ENCODE assay signal across 14 mouse cellular contexts in genomic region chr17:83972874-83973273, GRCm38 (mm10).
DNase-seq lines count a peak whose midpoint lies in the region; ATAC-seq and TF ChIP-seq lines count a peak whose summit lies in the region.
"Had no signal": no experiment of that assay in that cellular context is flagged by ENCODE, and none has a peak within 500 bp of the region (broad histone marks: within the 10 kb centered on the region; RNA-seq: fewer than 3 reads in every experiment).

No protein-coding gene starts in this region.

- H3K27me3 ChIP-seq in hindbrain, embryonic 10.5 days (ENCODE audit: insufficient read depth, poor library complexity, severe bottlenecking), result no peaks in the 10 kb centered on the region
- H3K27me3 ChIP-seq in hindbrain, embryonic 14.5 days (ENCODE audit: control insufficient read depth, insufficient read depth, low read length), result no peaks in the 10 kb centered on the region
- no peaks in the 10 kb centered on the region for H3K27me3 ChIP-seq in embryonic facial prominence, embryonic 13.5 days
- H3K27me3 ChIP-seq in limb, embryonic 13.5 days, result no peaks in the 10 kb centered on the region
- H3K27me3 ChIP-seq: forebrain, embryonic 15.5 days; heart, embryonic 15.5 days had no signal

- no peak for ATAC-seq in hindbrain, embryonic 14.5 days (ENCODE audit: low FRiP score)
- ATAC-seq in embryonic facial prominence, embryonic 13.5 days (ENCODE audit: insufficient number of reproducible peaks, insufficient read depth, low FRiP score, low TSS enrichment, low read depth), result no peak
- no peak for ATAC-seq in limb, embryonic 13.5 days (ENCODE audit: low FRiP score, low read depth)

- WGBS in hindbrain, embryonic 10.5 days, result 87% methylated on average over 5 of the region's 5 CpGs
- WGBS in hindbrain, embryonic 14.5 days, result 96% methylated on average over 5 of the region's 5 CpGs
- 80% methylated on average over 5 of the region's 5 CpGs for WGBS in embryonic facial prominence, embryonic 13.5 days
- WGBS in limb, embryonic 13.5 days, result 69% methylated on average over 5 of the region's 5 CpGs

- H3K4me3 ChIP-seq in hindbrain, embryonic 10.5 days, result no peak overlapping the region
- no peak overlapping the region for H3K4me3 ChIP-seq in hindbrain, embryonic 14.5 days (replicated peaks; ENCODE audit: low read length)
- no peak overlapping the region for H3K4me3 ChIP-seq in left cerebral cortex, adult 2 months
- no peak overlapping the region for H3K4me3 ChIP-seq in embryonic facial prominence, embryonic 13.5 days
- no peak overlapping the region for H3K4me3 ChIP-seq in limb, embryonic 13.5 days
- H3K4me3 ChIP-seq: erythroblast, embryonic 14.5 days; forebrain, embryonic 15.5 days; heart, embryonic 15.5 days had no signal

- H3K27ac ChIP-seq in hindbrain, embryonic 10.5 days, result peak overlapping the region; percentile 85
- no peak overlapping the region for H3K27ac ChIP-seq in hindbrain, embryonic 14.5 days
- peak overlapping the region; percentile 3; the same call in 1 of the 2 replicates for H3K27ac ChIP-seq in left cerebral cortex, adult 2 months
- H3K27ac ChIP-seq in embryonic facial prominence, embryonic 13.5 days, result peak overlapping the region; percentile 57; the same call in 1 of the 2 replicates
- peak overlapping the region; percentile 48 for H3K27ac ChIP-seq in limb, embryonic 13.5 days
- H3K27ac ChIP-seq: forebrain, embryonic 15.5 days; macrophage had no signal

- TF ChIP-seq CTCF in left cerebral cortex, adult 2 months (IDR thresholded peaks at IDR 0.05), result no peak

- DNase-seq in hindbrain, embryonic 10.5 days (ENCODE audit: low spot score), result no peak
- no peak for DNase-seq in hindbrain, embryonic 14.5 days (ENCODE audit: low spot score)
- no peak for DNase-seq in left cerebral cortex, adult 2 months (ENCODE audit: extremely low spot score in 1 of 2, low spot score in 2 of 2)
- no peak for DNase-seq in left cerebral cortex, postnatal 14 days (ENCODE audit: low spot score in 2 of 2)
- DNase-seq in adrenal gland, adult 8-10 months, result no peak
- DNase-seq: cerebellum, adult 9-10 months; gastrocnemius, postnatal 36 days had no signal

- peaks cover 32% of the 10 kb centered on the region for H3K4me1 ChIP-seq in hindbrain, embryonic 10.5 days (replicated peaks)
- H3K4me1 ChIP-seq in hindbrain, embryonic 14.5 days (replicated peaks; ENCODE audit: control insufficient read depth, insufficient read depth, low read length), result no peaks in the 10 kb centered on the region
- peaks cover 37% of the 10 kb centered on the region for H3K4me1 ChIP-seq in embryonic facial prominence, embryonic 13.5 days
- peaks cover 49% of the 10 kb centered on the region for H3K4me1 ChIP-seq in limb, embryonic 13.5 days

- H3K9me3 ChIP-seq in hindbrain, embryonic 10.5 days, result no peaks in the 10 kb centered on the region
- no peaks in the 10 kb centered on the region for H3K9me3 ChIP-seq in hindbrain, embryonic 14.5 days (ENCODE audit: control insufficient read depth, low read length)
- H3K9me3 ChIP-seq in embryonic facial prominence, embryonic 13.5 days, result 0 out of 2 replicates have a peak, but pooled peaks cover 5% of the 10 kb centered on the region
- H3K9me3 ChIP-seq in limb, embryonic 13.5 days, result no peaks in the 10 kb centered on the region
- H3K9me3 ChIP-seq: forebrain, embryonic 15.5 days had no signal

- intact Hi-C loops in left cerebral cortex, adult 2 months (cut with DNase I), result loop anchor here (2.0 to 5.0 kb wide), 3 partner anchors 71 to 414 kb away; no protein-coding TSS in a partner anchor
- intact Hi-C loops in left cerebral cortex, postnatal 14 days (cut with DNase I), result loop anchor here (5.0 to 10.0 kb wide), 2 partner anchors 219 to 412 kb away; no protein-coding TSS in a partner anchor

- no peaks in the 10 kb centered on the region for H3K36me3 ChIP-seq in hindbrain, embryonic 10.5 days
- no peaks in the 10 kb centered on the region for H3K36me3 ChIP-seq in hindbrain, embryonic 14.5 days (replicated peaks; ENCODE audit: control insufficient read depth, insufficient read depth)
- H3K36me3 ChIP-seq in embryonic facial prominence, embryonic 13.5 days, result no peaks in the 10 kb centered on the region
- H3K36me3 ChIP-seq in limb, embryonic 13.5 days, result no peaks in the 10 kb centered on the region
- H3K36me3 ChIP-seq: forebrain, embryonic 15.5 days; heart, embryonic 15.5 days had no signal

- no peak overlapping the region for H3K9ac ChIP-seq in hindbrain, embryonic 14.5 days
- H3K9ac ChIP-seq in embryonic facial prominence, embryonic 13.5 days, result no peak overlapping the region
- no peak overlapping the region for H3K9ac ChIP-seq in limb, embryonic 13.5 days
- H3K9ac ChIP-seq: forebrain, embryonic 15.5 days; heart, embryonic 15.5 days had no signal

- H3K4me2 ChIP-seq in hindbrain, embryonic 14.5 days (replicated peaks), result no peak overlapping the region
- H3K4me2 ChIP-seq in embryonic facial prominence, embryonic 13.5 days, result no peak overlapping the region
- no peak overlapping the region for H3K4me2 ChIP-seq in limb, embryonic 13.5 days (replicated peaks)
- H3K4me2 ChIP-seq: forebrain, embryonic 15.5 days; heart, embryonic 15.5 days; midbrain, embryonic 11.5 days had no signal
